Mouse (Mus musculus) activated CD4-positive, CD25-positive, alpha-beta regulatory T cell (primary cell): Measurements from ENCODE around the gene Styk1. TPM values are rescaled to one million over a fixed set of nuclear protein-coding genes. Genes with fewer than 3 reads are reported as not detected.

Experiments
- polyA plus RNA-seq, 2 experiments: library from polyadenylated mRNA; unstranded; fragments of 100-300 nt; shearing (Covaris generic); gene quantifications; one replicate each; pipeline ENCODE4 v1.2.1; 2017

Gene Styk1
- under 1 TPM in 1 of 2 experiments, not detected in 1; 0.44 TPM for polyA plus RNA-seq

GRCm38 (mm10) chr6:131353352-131353919, at the start of gene Styk1:
Gene Styk1 (minus strand): TSS chr6:131353597.

GRCm38 (mm10) chr6:131388040-131389021, 34.9 kb upstream of the Styk1 start, which contains the start of gene Ybx3:
Gene Ybx3 (minus strand): TSS chr6:131388476.

GRCm38 (mm10) chr6:131292991-131293788, 60.2 kb downstream of the Styk1 start, which contains the start of gene Magohb:
Gene Magohb (minus strand): TSS chr6:131293244.

Other genes with a start within 250 kb of the Styk1 start
- under 1 TPM; 0.19 to 0.26 TPM for gene Klra2, start 106.2 kb downstream of the Styk1 start, polyA plus RNA-seq
- gene Magohb, start 60.4 kb downstream of the Styk1 start, polyA plus RNA-seq: 10 to 100 TPM; 20.3 to 27.9 TPM
- 100 to 1,000 TPM; 125 to 140 TPM for gene Ybx3, start 34.9 kb upstream of the Styk1 start, polyA plus RNA-seq
- 1 to 10 TPM in 1 of 2 experiments, not detected in 1; 1.6 TPM for gene 5430401F13Rik, start 132.8 kb upstream of the Styk1 start, polyA plus RNA-seq
- 1 to 10 TPM in 1 of 2 experiments, not detected in 1; 1.1 TPM for gene Gm6619, start 132.8 kb upstream of the Styk1 start, polyA plus RNA-seq